Mouse (Mus musculus) hindbrain, postnatal 0 days (tissue): ENCODE measurements at regions not wholly inside any gene's neighbourhood (a gene's known extent, or its start where the extent isn't known, plus 50 kb on each side); places are given as distances from the start of the nearest gene placed in this dataset.
A peak's percentile ranks its signal among the peaks of the same experiment; 100 is the strongest.

Source experiments
- ATAC-seq: fragments of 200-750 bp; cut with Nextera tagmentation; 2 replicates; pipeline ENCODE4 v1.8.0; 2017; ENCODE audit warnings: mild to moderate bottlenecking, moderate TSS enrichment, moderate library complexity
- DNase-seq: peaks from one replicate; pipeline ENCODE4 v3.0.0-alpha.2; 2015; ENCODE audit warnings: low spot score
- H3K27ac ChIP-seq: fragments of 300-500 bp; sonication (generic); 2 replicates; pipeline ENCODE4 v1.5.1; 2014; ENCODE audit warnings: mild to moderate bottlenecking
- H3K27me3 ChIP-seq: fragments of 300-500 bp; sonication (generic); 2 replicates; pipeline ENCODE4 v1.6.1; 2014; ENCODE audit warnings: low read length, mixed read lengths; ENCODE audit not compliant: insufficient read depth
- H3K36me3 ChIP-seq: fragments of 300-500 bp; sonication (generic); 2 replicates; pipeline ENCODE4 v1.6.1; 2014; ENCODE audit warnings: low read length, mixed read lengths; ENCODE audit not compliant: insufficient read depth
- H3K4me1 ChIP-seq: fragments of 300-500 bp; sonication (generic); 2 replicates; pipeline ENCODE4 v1.6.1; 2014; ENCODE audit warnings: antibody characterized with exemption, low read length, mixed read lengths; ENCODE audit not compliant: insufficient read depth
- H3K4me2 ChIP-seq: fragments of 300-500 bp; sonication (generic); 2 replicates; pipeline ENCODE4 v1.6.1; 2014; ENCODE audit warnings: low read depth, mild to moderate bottlenecking, low read length, moderate library complexity, mixed read lengths
- H3K4me3 ChIP-seq: fragments of 300-500 bp; sonication (generic); 2 replicates; pipeline ENCODE4 v1.5.1; 2014; ENCODE audit warnings: low read length
- H3K9ac ChIP-seq: fragments of 300-500 bp; sonication (generic); replicated peaks from 2 replicates; pipeline ENCODE4 v1.6.1; 2014; ENCODE audit warnings: mild to moderate bottlenecking, low read length, moderate library complexity, mixed read lengths
- H3K9me3 ChIP-seq: fragments of 300-500 bp; sonication (generic); 2 replicates; pipeline ENCODE4 v1.6.1; 2016; ENCODE audit warnings: low read length, mixed read lengths
- CTCF ChIP-seq: IDR thresholded peaks from 2 replicates; pipeline ENCODE4 v1.5.1; 2016; ENCODE audit warnings: antibody characterized with exemption, control low read depth, low read depth
- WGBS: fragments of 180-500 bp; shearing (Covaris S2); extraction: QIAGEN DNeasy Blood & Tissue Kit; methylation state at CpG from one replicate; pipeline ENCODE4 v1.1.7; 2014; 5-methylcytosine and 5-hydroxymethylcytosine counted together

GRCm38 (mm10) chr14:60540111-60540510 lies 93.7 kb upstream of the Spata13 start:
- peak; percentile 46 for DNase-seq

GRCm38 (mm10) chr14:60541596-60541995 lies 92.2 kb upstream of the Spata13 start:
- Histone ChIP-seq H3K4me2 (no peak overlapping the region), H3K9me3 (no peaks in the 10 kb centered on the region), H3K9ac (no peak overlapping the region), H3K27me3 (no peaks in the 10 kb centered on the region), H3K27ac (no peak overlapping the region), H3K4me3 (no peak overlapping the region), H3K36me3 (no peaks in the 10 kb centered on the region), H3K4me1 (no peaks in the 10 kb centered on the region; the same call in 1 of the 2 replicates)
- DNase-seq, result no peak
- TF ChIP-seq CTCF, result no peak
- WGBS, result 91% methylated on average over 5 of the region's 5 CpGs
- ATAC-seq, result no peak

More at GRCm38 (mm10) chr14:60540111-60540510, 93.7 kb upstream of the Spata13 start:
- peak; percentile 29; the same call in 1 of the 2 replicates for ATAC-seq
- Histone ChIP-seq H3K9ac (no peak overlapping the region), H3K4me2 (no peak overlapping the region), H3K4me1 (no peaks in the 10 kb centered on the region; the same call in 1 of the 2 replicates), H3K9me3 (no peaks in the 10 kb centered on the region), H3K27me3 (no peaks in the 10 kb centered on the region), H3K27ac (no peak overlapping the region), H3K4me3 (no peak overlapping the region), H3K36me3 (no peaks in the 10 kb centered on the region)
- no peak for TF ChIP-seq CTCF
- 61% methylated on average over 4 of the region's 4 CpGs for WGBS

GRCm38 (mm10) chr14:60544767-60545166 lies 89.0 kb upstream of the Spata13 start:
- no peak overlapping the region for H3K4me3 ChIP-seq
- no peaks in the 10 kb centered on the region for H3K4me1 ChIP-seq
- no peaks in the 10 kb centered on the region for H3K27me3 ChIP-seq
- no peak for TF ChIP-seq CTCF
- no peak overlapping the region for H3K27ac ChIP-seq
- H3K9ac ChIP-seq, result no peak overlapping the region
- ATAC-seq, result no peak
- H3K36me3 ChIP-seq, result no peaks in the 10 kb centered on the region
- H3K4me2 ChIP-seq, result no peak overlapping the region
- H3K9me3 ChIP-seq, result no peaks in the 10 kb centered on the region
- no peak for DNase-seq

- Histone ChIP-seq H3K9ac (no peak overlapping the region; the same call in 1 of the 2 replicates), H3K4me3 (no peak overlapping the region), H3K36me3 (no peaks in the 10 kb centered on the region), H3K4me1 (peaks cover 16% of the 10 kb centered on the region), H3K27ac (peak overlapping the region; percentile 80), H3K4me2 (peak overlapping the region; percentile 46), H3K9me3 (no peaks in the 10 kb centered on the region), H3K27me3 (no peaks in the 10 kb centered on the region)
- 2% methylated on average over 6 of the region's 6 CpGs for WGBS
- ATAC-seq (peak; percentile 97), DNase-seq (peak; percentile 94)
- peak; percentile 33 for TF ChIP-seq CTCF
Measured at GRCm38 (mm10) chr14:60554222-60554740, 79.5 kb upstream of the Spata13 start.

- Histone ChIP-seq H3K36me3 (no peaks in the 10 kb centered on the region), H3K27ac (no peak overlapping the region), H3K4me3 (no peak overlapping the region), H3K4me2 (no peak overlapping the region), H3K4me1 (peaks cover 16% of the 10 kb centered on the region), H3K27me3 (no peaks in the 10 kb centered on the region), H3K9ac (no peak overlapping the region), H3K9me3 (no peaks in the 10 kb centered on the region)
- ATAC-seq, result no peak
- TF ChIP-seq CTCF, result no peak
- DNase-seq, result no peak
- 59% methylated on average over 5 of the region's 5 CpGs for WGBS
Measured at GRCm38 (mm10) chr14:60556541-60556940, 77.3 kb upstream of the Spata13 start.

GRCm38 (mm10) chr14:60557020-60557419 lies 76.8 kb upstream of the Spata13 start:
- ATAC-seq, result no peak
- no peak for DNase-seq
- Histone ChIP-seq H3K9me3 (no peaks in the 10 kb centered on the region), H3K36me3 (no peaks in the 10 kb centered on the region), H3K9ac (no peak overlapping the region), H3K27me3 (no peaks in the 10 kb centered on the region), H3K4me2 (no peak overlapping the region), H3K27ac (no peak overlapping the region), H3K4me3 (no peak overlapping the region), H3K4me1 (peaks cover 16% of the 10 kb centered on the region)
- 47% methylated on average over 4 of the region's 4 CpGs for WGBS
- TF ChIP-seq CTCF, result no peak

- 79% methylated on average over 5 of the region's 5 CpGs for WGBS
- ATAC-seq (no peak), DNase-seq (no peak)
- Histone ChIP-seq H3K4me3 (no peak overlapping the region), H3K27ac (no peak overlapping the region), H3K9ac (no peak overlapping the region), H3K4me1 (peaks cover 7% of the 10 kb centered on the region), H3K9me3 (no peaks in the 10 kb centered on the region), H3K4me2 (no peak overlapping the region), H3K36me3 (no peaks in the 10 kb centered on the region), H3K27me3 (no peaks in the 10 kb centered on the region)
- TF ChIP-seq CTCF, result no peak
Measured at GRCm38 (mm10) chr14:60559376-60559775, 74.4 kb upstream of the Spata13 start.
